Mouse (Mus musculus): ENCODE measurements around the gene Ppp1r13l. TPM values are rescaled to one million over a fixed set of nuclear protein-coding genes. Genes with fewer than 3 reads are reported as not detected.

Gene Ppp1r13l
- polyA plus RNA-seq, 1 experiment from 2014 or later: 10.3 TPM

DNA sequence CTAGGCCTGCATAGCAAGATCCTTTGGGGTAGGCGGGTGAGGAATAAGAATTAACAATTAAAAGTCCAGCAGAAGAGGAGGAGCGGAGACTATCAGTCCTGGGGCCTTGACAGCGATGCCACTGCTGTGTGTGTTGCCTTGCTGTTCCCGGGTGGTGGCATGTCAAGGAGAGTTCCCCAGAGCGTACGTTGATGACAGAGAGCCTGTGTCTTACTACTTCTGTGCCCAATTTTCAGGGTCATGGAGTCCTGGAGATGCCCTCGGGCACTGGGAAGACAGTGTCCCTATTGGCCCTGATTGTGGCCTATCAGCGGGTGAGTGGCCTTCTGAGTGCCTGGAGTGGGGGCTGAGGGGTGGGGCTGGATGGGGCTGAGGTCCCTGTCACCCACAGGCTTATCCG is 24.2 kb downstream of the Ppp1r13l start:
- ATAC-seq (ENCODE audit: low FRiP score, low TSS enrichment) (no peak), DNase-seq (ENCODE audit: low spot score) (no peak)
- no peak overlapping the region for H3K4me3 ChIP-seq (ENCODE audit: low read depth, low read length)
- H3K36me3 ChIP-seq (ENCODE audit: control insufficient read depth, insufficient read depth, low read length): peaks cover 6% of the 10 kb centered on the region; the same call in 1 of the 2 replicates
- no peak for TF ChIP-seq CTCF (IDR thresholded peaks at IDR 0.05; ENCODE audit: low read depth)
- TF ChIP-seq EP300 (optimal IDR thresholded peaks at IDR 0.05): no peak
- 0 out of 2 replicates have a peak, but pooled peaks cover 2% of the 10 kb centered on the region for H3K4me1 ChIP-seq (replicated peaks; ENCODE audit: control insufficient read depth, insufficient read depth)
- H3K27ac ChIP-seq (replicated peaks): no peak overlapping the region
- WGBS: 86% methylated on average over 9 of the region's 9 CpGs
- no peaks in the 10 kb centered on the region for H3K9me3 ChIP-seq (ENCODE audit: control insufficient read depth, low read length)
- no peaks in the 10 kb centered on the region for H3K27me3 ChIP-seq (ENCODE audit: control insufficient read depth, insufficient read depth, low read length)
- no peak overlapping the region for H3K4me2 ChIP-seq (replicated peaks; ENCODE audit: low read depth)
- no peak overlapping the region for H3K9ac ChIP-seq (ENCODE audit: low read length)

GRCm38 (mm10) chr7:19388699-19389413 is 29.3 kb downstream of the Ppp1r13l start:
- H3K27me3 ChIP-seq (ENCODE audit: control insufficient read depth, insufficient read depth, low read length): no peaks in the 10 kb centered on the region
- no peaks in the 10 kb centered on the region for H3K4me1 ChIP-seq (replicated peaks; ENCODE audit: control insufficient read depth, insufficient read depth)
- peaks cover 38% of the 10 kb centered on the region for H3K36me3 ChIP-seq (ENCODE audit: control insufficient read depth, insufficient read depth, low read length)
- no peak overlapping the region for H3K4me2 ChIP-seq (replicated peaks; ENCODE audit: low read depth)
- ATAC-seq (ENCODE audit: low FRiP score, low TSS enrichment) (no peak), DNase-seq (ENCODE audit: low spot score) (no peak)
- no peak overlapping the region for H3K9ac ChIP-seq (ENCODE audit: low read length)
- no peak for TF ChIP-seq CTCF (IDR thresholded peaks at IDR 0.05; ENCODE audit: low read depth)
- TF ChIP-seq EP300 (optimal IDR thresholded peaks at IDR 0.05): no peak
- no peak overlapping the region for H3K27ac ChIP-seq (replicated peaks)
- WGBS: 79% methylated on average over 9 of the region's 10 CpGs
- H3K9me3 ChIP-seq (ENCODE audit: control insufficient read depth, low read length): no peaks in the 10 kb centered on the region
- no peak overlapping the region for H3K4me3 ChIP-seq (ENCODE audit: low read depth, low read length)

GRCm38 (mm10) chr7:19394484-19394883 is 34.9 kb downstream of the Ppp1r13l start:
- H3K27ac ChIP-seq (replicated peaks): no peak overlapping the region
- ATAC-seq (ENCODE audit: low FRiP score, low TSS enrichment): no peak
- peaks cover 45% of the 10 kb centered on the region for H3K36me3 ChIP-seq (ENCODE audit: control insufficient read depth, insufficient read depth, low read length)
- H3K9me3 ChIP-seq (ENCODE audit: control insufficient read depth, low read length): no peaks in the 10 kb centered on the region
- no peaks in the 10 kb centered on the region for H3K4me1 ChIP-seq (replicated peaks; ENCODE audit: control insufficient read depth, insufficient read depth)
- no peak for TF ChIP-seq EP300 (optimal IDR thresholded peaks at IDR 0.05)
- no peak for TF ChIP-seq CTCF (IDR thresholded peaks at IDR 0.05; ENCODE audit: low read depth)
- no peak for DNase-seq (ENCODE audit: low spot score)
- H3K27me3 ChIP-seq (ENCODE audit: control insufficient read depth, insufficient read depth, low read length): no peaks in the 10 kb centered on the region
- H3K9ac ChIP-seq (ENCODE audit: low read length): no peak overlapping the region
- 77% methylated on average over 8 of the region's 8 CpGs for WGBS
- H3K4me3 ChIP-seq (ENCODE audit: low read depth, low read length): no peak overlapping the region
- no peak overlapping the region for H3K4me2 ChIP-seq (replicated peaks; ENCODE audit: low read depth)

DNA sequence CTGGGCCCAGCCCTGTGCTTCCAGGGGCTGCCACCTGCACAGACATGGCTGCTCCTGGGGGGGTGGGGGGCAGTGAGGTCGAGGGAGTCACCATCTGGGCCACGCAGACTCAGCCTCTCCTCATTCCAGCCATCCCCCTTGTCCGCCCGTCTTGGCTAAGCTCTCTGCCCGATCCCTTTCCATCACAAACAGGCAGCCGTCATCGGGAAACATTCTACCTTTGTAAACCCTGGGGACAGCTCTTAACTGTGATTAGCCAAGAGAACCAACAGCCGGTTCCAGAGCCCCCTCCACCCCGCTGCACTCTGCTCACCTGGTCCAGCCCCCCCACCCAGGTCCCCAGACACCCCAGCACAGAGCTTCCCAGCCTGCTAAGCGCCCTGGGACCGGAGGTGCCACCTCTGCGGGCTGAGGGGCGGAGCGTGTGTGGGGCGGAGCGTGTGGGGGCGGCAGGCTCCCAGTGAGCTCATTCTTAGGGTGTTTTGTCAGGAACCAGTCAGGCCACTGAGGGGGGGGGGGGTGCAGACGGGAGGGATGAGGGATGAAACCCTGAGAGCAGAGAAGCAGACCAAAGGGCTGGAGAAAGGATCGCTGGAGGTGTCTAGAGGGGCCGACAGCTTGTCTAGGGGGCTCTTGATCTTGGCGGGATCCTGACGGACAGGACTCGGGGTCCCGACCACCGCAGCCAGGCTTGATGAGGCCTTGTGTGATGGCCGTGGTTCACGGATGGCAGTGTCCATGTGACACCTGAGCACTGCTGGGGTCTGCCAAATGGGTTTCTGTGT is 40.1 kb downstream of the Ppp1r13l start:
- ATAC-seq (ENCODE audit: low FRiP score, low TSS enrichment): peak; percentile 67
- peak overlapping the region; percentile 55 for H3K4me2 ChIP-seq (replicated peaks; ENCODE audit: low read depth)
- peaks cover 5% of the 10 kb centered on the region for H3K36me3 ChIP-seq (ENCODE audit: control insufficient read depth, insufficient read depth, low read length)
- H3K27ac ChIP-seq (replicated peaks): 0 out of 2 replicates have a peak overlapping the region, but pooled peaks have one; percentile 40
- no peaks in the 10 kb centered on the region for H3K9me3 ChIP-seq (ENCODE audit: control insufficient read depth, low read length)
- H3K9ac ChIP-seq (ENCODE audit: low read length): peak overlapping the region; percentile 43
- H3K4me1 ChIP-seq (replicated peaks; ENCODE audit: control insufficient read depth, insufficient read depth): no peaks in the 10 kb centered on the region
- 3% methylated on average over 26 of the region's 27 CpGs for WGBS
- no peaks in the 10 kb centered on the region; the same call in 1 of the 2 replicates for H3K27me3 ChIP-seq (ENCODE audit: control insufficient read depth, insufficient read depth, low read length)
- TF ChIP-seq CTCF (IDR thresholded peaks at IDR 0.05; ENCODE audit: low read depth) (no peak), EP300 (optimal IDR thresholded peaks at IDR 0.05) (no peak)
- H3K4me3 ChIP-seq (ENCODE audit: low read depth, low read length): peak overlapping the region; percentile 23
- DNase-seq (ENCODE audit: low spot score): peak; percentile 88

DNA sequence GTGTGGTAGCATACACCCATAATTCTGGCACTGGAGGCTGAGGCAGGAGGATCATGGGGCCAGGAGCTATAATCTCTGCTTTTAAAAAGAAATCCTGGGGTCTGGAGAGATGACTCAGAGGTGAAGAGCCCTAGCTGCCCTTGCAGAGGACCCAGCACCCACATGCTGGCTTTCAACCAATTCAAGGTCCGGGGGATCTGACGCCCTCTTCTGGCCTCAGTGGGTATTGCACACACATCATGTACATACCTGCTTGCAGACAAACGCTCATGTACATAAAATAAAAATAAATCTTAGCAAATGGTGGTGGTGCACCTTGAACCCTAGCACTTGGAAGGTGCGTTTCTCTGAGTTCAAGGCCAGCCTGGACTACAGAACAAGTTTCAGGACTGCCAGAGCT is 41.4 kb downstream of the Ppp1r13l start:
- no peaks in the 10 kb centered on the region; the same call in 1 of the 2 replicates for H3K27me3 ChIP-seq (ENCODE audit: control insufficient read depth, insufficient read depth, low read length)
- H3K4me3 ChIP-seq (ENCODE audit: low read depth, low read length): no peak overlapping the region
- DNase-seq (ENCODE audit: low spot score) (no peak), ATAC-seq (ENCODE audit: low FRiP score, low TSS enrichment) (no peak)
- H3K27ac ChIP-seq (replicated peaks): no peak overlapping the region
- TF ChIP-seq CTCF (IDR thresholded peaks at IDR 0.05; ENCODE audit: low read depth): peak; percentile 39
- no peak for TF ChIP-seq EP300 (optimal IDR thresholded peaks at IDR 0.05)
- WGBS: 86% methylated on average over 4 of the region's 4 CpGs
- H3K36me3 ChIP-seq (ENCODE audit: control insufficient read depth, insufficient read depth, low read length): no peaks in the 10 kb centered on the region
- no peaks in the 10 kb centered on the region for H3K4me1 ChIP-seq (replicated peaks; ENCODE audit: control insufficient read depth, insufficient read depth)
- no peak overlapping the region for H3K4me2 ChIP-seq (replicated peaks; ENCODE audit: low read depth)
- no peaks in the 10 kb centered on the region for H3K9me3 ChIP-seq (ENCODE audit: control insufficient read depth, low read length)
- H3K9ac ChIP-seq (ENCODE audit: low read length): no peak overlapping the region
